Mouse (Mus musculus) forebrain, embryonic 14.5 days (tissue): ENCODE results near the gene Tarbp2. TPM values are rescaled to one million over a fixed set of nuclear protein-coding genes. Genes with fewer than 3 reads are reported as not detected.

ENCODE experiments used
- ATAC-seq: fragments of 200-750 bp; cut with Nextera tagmentation; 2 replicates; pipeline ENCODE4 v1.8.0; 2017; ENCODE audit warnings: mild to moderate bottlenecking, moderate library complexity
- DNase-seq: peaks from one replicate; pipeline ENCODE4 v3.0.0-alpha.2; 2015; ENCODE audit warnings: low spot score
- H3K27ac ChIP-seq: fragments of 300-500 bp; sonication (generic); 2 replicates; pipeline ENCODE4 v1.5.1; 2014; ENCODE audit warnings: low read depth, mild to moderate bottlenecking, control low read depth, low read length, moderate library complexity
- H3K27me3 ChIP-seq: fragments of 300-500 bp; sonication (generic); replicated peaks from 2 replicates; pipeline ENCODE4 v1.6.1; 2014; ENCODE audit warnings: low read length, control low read depth, mixed read lengths; ENCODE audit not compliant: control insufficient read depth, insufficient read depth
- H3K36me3 ChIP-seq: fragments of 300-500 bp; sonication (generic); 2 replicates; pipeline ENCODE4 v1.6.1; 2014; ENCODE audit warnings: low read length, control low read depth; ENCODE audit not compliant: control insufficient read depth, insufficient read depth
- H3K4me1 ChIP-seq: fragments of 300-500 bp; sonication (generic); 2 replicates; pipeline ENCODE4 v1.6.1; 2014; ENCODE audit warnings: antibody characterized with exemption, low read length, control low read depth; ENCODE audit not compliant: control insufficient read depth, insufficient read depth
- H3K4me2 ChIP-seq: fragments of 300-500 bp; sonication (generic); 2 replicates; pipeline ENCODE4 v1.6.1; 2014; ENCODE audit warnings: mild to moderate bottlenecking, control low read depth, low read length
- H3K4me3 ChIP-seq: fragments of 300-500 bp; sonication (generic); 2 replicates; pipeline ENCODE4 v1.5.1; 2014; ENCODE audit warnings: low read depth, low read length, control low read depth
- H3K9ac ChIP-seq: fragments of 300-500 bp; sonication (generic); 2 replicates; pipeline ENCODE4 v1.6.1; 2014; ENCODE audit warnings: mild to moderate bottlenecking, low read length, control low read depth, moderate library complexity
- H3K9me3 ChIP-seq: fragments of 300-500 bp; sonication (generic); replicated peaks from 2 replicates; pipeline ENCODE4 v1.6.1; 2016; ENCODE audit warnings: low read length, control low read depth, mixed read lengths; ENCODE audit not compliant: control insufficient read depth
- WGBS: fragments of 180-500 bp; shearing (Covaris S2); extraction: QIAGEN DNeasy Blood & Tissue Kit; methylation state at CpG from one replicate; pipeline ENCODE4 v1.1.7; 2014; 5-methylcytosine and 5-hydroxymethylcytosine counted together
- polyA plus RNA-seq: library from polyadenylated mRNA; unstranded; fragments of >200 nt; fragmentation: Nextera tagmentation; extraction: Ambion mirVana; gene quantifications from 2 replicates; pipeline ENCODE4 v1.2.1, GENCODE M21; 2014

Tarbp2 gene
- polyA plus RNA-seq, 1 experiment from 2014 or later = 83.9 TPM

- DNase-seq = no peak
- H3K4me3 ChIP-seq = no peak overlapping the region
- ATAC-seq = no peak
- H3K9ac ChIP-seq = no peak overlapping the region
- H3K36me3 ChIP-seq = peaks cover 89% of the 10 kb centered on the region
- H3K27ac ChIP-seq = no peak overlapping the region
- 92% methylated on average over 3 of the region's 3 CpGs for WGBS
- H3K4me1 ChIP-seq = no peaks in the 10 kb centered on the region
- no peaks in the 10 kb centered on the region for H3K9me3 ChIP-seq
- H3K4me2 ChIP-seq = no peak overlapping the region
- no peaks in the 10 kb centered on the region for H3K27me3 ChIP-seq
Measured at GRCm38 (mm10) chr15:102483136-102483535, 34.9 kb upstream of the Tarbp2 start.

- no peak overlapping the region for H3K4me2 ChIP-seq
- no peak overlapping the region for H3K4me3 ChIP-seq
- H3K27me3 ChIP-seq = no peaks in the 10 kb centered on the region
- DNase-seq (no peak), ATAC-seq (no peak)
- no peak overlapping the region for H3K9ac ChIP-seq
- 88% methylated on average over 12 of the region's 12 CpGs for WGBS
- peaks cover 93% of the 10 kb centered on the region for H3K36me3 ChIP-seq
- H3K4me1 ChIP-seq = no peaks in the 10 kb centered on the region
- H3K27ac ChIP-seq = no peak overlapping the region
- H3K9me3 ChIP-seq = no peaks in the 10 kb centered on the region
Measured at GRCm38 (mm10) chr15:102485853-102486252, 32.1 kb upstream of the Tarbp2 start.

- no peaks in the 10 kb centered on the region for H3K27me3 ChIP-seq
- H3K9me3 ChIP-seq = no peaks in the 10 kb centered on the region
- WGBS = 91% methylated on average over 1 of the region's 1 CpGs
- no peak overlapping the region for H3K4me3 ChIP-seq
- H3K4me2 ChIP-seq = no peak overlapping the region
- H3K36me3 ChIP-seq = peaks cover 89% of the 10 kb centered on the region
- H3K9ac ChIP-seq = no peak overlapping the region
- DNase-seq (no peak), ATAC-seq (no peak)
- no peak overlapping the region for H3K27ac ChIP-seq
- no peaks in the 10 kb centered on the region for H3K4me1 ChIP-seq
Measured at GRCm38 (mm10) chr15:102487664-102488063, 30.3 kb upstream of the Tarbp2 start.

- WGBS = 87% methylated on average over 3 of the region's 3 CpGs
Measured at GRCm38 (mm10) chr15:102498322-102498721, 19.7 kb upstream of the Tarbp2 start.

GRCm38 (mm10) chr15:102499370-102499769 is 18.6 kb upstream of the Tarbp2 start:
- Histone ChIP-seq H3K4me1 (no peaks in the 10 kb centered on the region), H3K4me2 (no peak overlapping the region), H3K36me3 (peaks cover 97% of the 10 kb centered on the region), H3K9ac (no peak overlapping the region), H3K27me3 (no peaks in the 10 kb centered on the region), H3K9me3 (no peaks in the 10 kb centered on the region), H3K4me3 (no peak overlapping the region), H3K27ac (no peak overlapping the region)
- ATAC-seq (no peak), DNase-seq (no peak)
- 59% methylated on average over 3 of the region's 3 CpGs for WGBS

More at GRCm38 (mm10) chr15:102498322-102498721, 19.7 kb upstream of the Tarbp2 start:
- H3K36me3 ChIP-seq = peaks cover 97% of the 10 kb centered on the region
- no peak overlapping the region for H3K9ac ChIP-seq
- ATAC-seq = no peak
- H3K9me3 ChIP-seq = no peaks in the 10 kb centered on the region
- H3K27me3 ChIP-seq = no peaks in the 10 kb centered on the region
- H3K27ac ChIP-seq = no peak overlapping the region
- H3K4me3 ChIP-seq = no peak overlapping the region
- no peak overlapping the region for H3K4me2 ChIP-seq
- H3K4me1 ChIP-seq = no peaks in the 10 kb centered on the region
- DNase-seq = no peak

GRCm38 (mm10) chr15:102499851-102500250 is 18.1 kb upstream of the Tarbp2 start:
- Histone ChIP-seq H3K4me3 (no peak overlapping the region), H3K36me3 (peaks cover 97% of the 10 kb centered on the region), H3K27me3 (no peaks in the 10 kb centered on the region), H3K27ac (no peak overlapping the region), H3K9me3 (no peaks in the 10 kb centered on the region), H3K4me2 (no peak overlapping the region), H3K9ac (no peak overlapping the region), H3K4me1 (no peaks in the 10 kb centered on the region)
- 92% methylated on average over 6 of the region's 6 CpGs for WGBS
- DNase-seq (no peak), ATAC-seq (no peak)

- Histone ChIP-seq H3K27me3 (no peaks in the 10 kb centered on the region), H3K9ac (no peak overlapping the region), H3K4me3 (no peak overlapping the region), H3K9me3 (no peaks in the 10 kb centered on the region), H3K4me2 (no peak overlapping the region), H3K4me1 (no peaks in the 10 kb centered on the region), H3K27ac (no peak overlapping the region), H3K36me3 (peaks cover 97% of the 10 kb centered on the region)
- DNase-seq (no peak), ATAC-seq (no peak)
- WGBS = 87% methylated on average over 5 of the region's 5 CpGs
Measured at GRCm38 (mm10) chr15:102500479-102500878, 17.5 kb upstream of the Tarbp2 start.

DNA sequence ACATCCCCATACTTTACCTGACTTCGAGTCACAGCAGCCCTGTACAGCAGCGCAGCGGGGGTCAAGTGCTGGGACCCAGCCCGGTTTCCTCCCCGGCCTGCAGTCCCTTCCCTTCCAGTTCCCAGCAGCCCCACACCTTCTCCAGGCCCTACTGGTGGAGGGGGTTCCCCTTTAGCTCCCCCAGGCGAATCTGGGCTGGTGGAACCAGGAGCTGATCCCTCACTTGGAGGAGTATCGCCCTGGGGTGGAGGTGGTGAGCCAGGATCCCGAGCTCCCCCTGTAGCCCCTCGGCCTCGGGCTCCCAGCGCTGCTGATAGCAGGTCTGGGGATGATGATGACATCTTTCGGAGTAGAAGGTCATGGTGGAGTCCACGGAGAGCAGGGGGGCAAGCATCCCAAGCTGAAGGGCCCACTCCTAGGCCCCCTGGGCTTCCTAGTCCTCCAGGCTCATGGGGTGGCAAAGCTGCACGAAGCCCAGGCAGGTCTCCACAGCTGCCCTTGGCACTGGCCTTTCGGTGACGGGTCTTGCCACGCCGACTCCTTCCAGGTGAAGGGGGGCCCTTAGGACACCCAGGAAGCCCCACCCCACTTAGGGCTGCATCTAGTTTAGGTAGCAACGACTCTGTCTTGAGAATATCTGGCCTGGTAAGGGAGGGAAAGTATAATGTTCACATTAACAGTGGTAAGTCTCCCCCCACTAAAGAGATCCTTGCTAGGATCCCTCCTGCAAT is 16.7 kb upstream of the Tarbp2 start:
- Histone ChIP-seq H3K4me3 (no peak overlapping the region), H3K36me3 (peaks cover 98% of the 10 kb centered on the region), H3K9me3 (no peaks in the 10 kb centered on the region), H3K4me1 (no peaks in the 10 kb centered on the region), H3K9ac (no peak overlapping the region), H3K27me3 (no peaks in the 10 kb centered on the region), H3K27ac (no peak overlapping the region), H3K4me2 (no peak overlapping the region)
- DNase-seq = no peak
- 91% methylated on average over 19 of the region's 19 CpGs for WGBS
- no peak for ATAC-seq

GRCm38 (mm10) chr15:102502254-102502840 is 15.6 kb upstream of the Tarbp2 start:
- Histone ChIP-seq H3K4me2 (no peak overlapping the region), H3K27me3 (no peaks in the 10 kb centered on the region), H3K9ac (no peak overlapping the region), H3K36me3 (peaks cover 94% of the 10 kb centered on the region), H3K27ac (no peak overlapping the region), H3K4me1 (no peaks in the 10 kb centered on the region), H3K9me3 (no peaks in the 10 kb centered on the region), H3K4me3 (no peak overlapping the region)
- DNase-seq = no peak
- 82% methylated on average over 9 of the region's 9 CpGs for WGBS
- no peak for ATAC-seq
